Mouse (Mus musculus): ENCODE data around the gene Ppm1m. TPM values are rescaled to one million over a fixed set of nuclear protein-coding genes. Genes with fewer than 3 reads are reported as not detected.
A peak's percentile ranks its signal among the peaks of the same experiment; 100 is the strongest.

The Ppm1m gene
- 10 to 100 TPM; 18.9 to 19.2 TPM for total RNA-seq (2021)
- long read RNA-seq, transcript Ppm1m-203 (10 exons, 1,846 nt), result major isoform, 9 of 17 reads
- long read RNA-seq, partial matches to known transcripts, result 3 of 17 reads
- long read RNA-seq, other reads (novel, unspliced or antisense), result 5 of 17 reads

DNA sequence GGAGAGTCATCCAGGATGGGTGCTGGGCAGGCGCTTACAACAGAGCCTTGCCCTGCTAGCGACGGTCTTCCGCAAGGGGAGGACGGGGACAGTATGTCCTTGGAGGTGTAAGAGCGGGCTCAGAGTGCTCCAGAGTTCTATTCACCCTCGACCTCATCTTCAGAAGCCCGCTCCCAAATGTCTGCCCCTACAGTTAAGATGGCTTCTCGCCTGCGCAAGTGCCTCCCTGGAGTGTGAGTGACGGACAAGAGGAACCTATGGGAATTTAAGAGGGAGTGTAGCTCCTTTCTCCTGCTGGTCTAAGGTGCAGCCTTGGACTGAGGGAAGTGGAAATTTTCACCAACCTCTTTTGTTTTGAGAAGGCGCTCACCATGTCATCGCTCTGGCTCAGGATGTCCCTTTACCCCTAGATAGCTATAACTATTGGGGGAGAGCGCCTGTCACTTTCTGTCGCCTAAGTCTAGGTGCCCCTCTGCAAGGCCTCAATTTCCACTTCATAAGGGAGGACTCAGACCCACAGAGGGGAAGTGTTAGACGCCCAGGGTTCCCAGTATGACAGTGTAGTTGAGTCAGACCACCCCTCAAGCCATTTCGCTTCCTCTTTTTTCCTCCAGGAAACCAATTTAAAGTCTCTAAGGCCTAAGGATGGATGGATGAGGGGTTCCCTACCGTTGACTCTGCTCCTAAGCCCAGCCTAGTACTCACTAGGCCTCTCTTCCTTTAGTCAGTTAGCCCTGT is at the start of gene Ppm1m:
Gene Ppm1m, minus strand, starts transcription at position 212 of the 738 bp plus-strand sequence.
- DNase-seq (ENCODE audit: low spot score in 2 of 2), result no peak

GRCm38 (mm10) chr9:106242813-106243488 is 43.4 kb upstream of the Ppm1m start:
- no peak for DNase-seq (ENCODE audit: low spot score in 2 of 2)

DNA sequence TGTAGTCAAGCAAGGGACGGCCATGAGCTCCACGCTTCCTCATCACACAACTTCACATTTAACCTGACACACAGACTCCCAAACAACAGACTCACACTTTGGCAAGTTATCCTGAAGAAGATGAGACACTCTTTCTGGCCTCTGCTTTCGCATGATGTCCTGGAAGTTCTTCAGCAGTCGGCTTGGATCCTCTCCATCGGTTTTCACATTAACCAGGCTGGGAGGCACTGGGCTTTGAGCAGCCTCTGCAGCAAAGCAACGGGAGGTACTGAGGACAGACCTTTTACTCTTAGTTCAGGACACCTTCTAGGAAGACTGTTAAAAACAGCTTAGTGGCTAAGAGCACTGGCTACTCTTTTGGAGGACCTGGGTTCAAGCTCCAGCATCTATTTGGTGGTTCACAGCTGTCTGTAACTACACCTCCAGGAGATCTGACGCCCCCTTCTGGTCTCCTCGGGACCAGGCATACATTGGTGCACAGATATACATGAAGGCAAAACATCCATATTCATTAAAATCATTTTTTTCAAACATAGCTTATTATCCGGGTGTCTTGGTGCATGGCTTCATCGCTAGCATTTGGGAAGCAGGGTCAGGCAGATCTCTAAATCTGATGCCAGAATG is 42.1 kb upstream of the Ppm1m start:
- no peak for DNase-seq (ENCODE audit: low spot score in 2 of 2)

- no peak for DNase-seq (ENCODE audit: low spot score in 2 of 2)
Observed at GRCm38 (mm10) chr9:106237878-106238277, 38.3 kb upstream of the Ppm1m start.

DNA sequence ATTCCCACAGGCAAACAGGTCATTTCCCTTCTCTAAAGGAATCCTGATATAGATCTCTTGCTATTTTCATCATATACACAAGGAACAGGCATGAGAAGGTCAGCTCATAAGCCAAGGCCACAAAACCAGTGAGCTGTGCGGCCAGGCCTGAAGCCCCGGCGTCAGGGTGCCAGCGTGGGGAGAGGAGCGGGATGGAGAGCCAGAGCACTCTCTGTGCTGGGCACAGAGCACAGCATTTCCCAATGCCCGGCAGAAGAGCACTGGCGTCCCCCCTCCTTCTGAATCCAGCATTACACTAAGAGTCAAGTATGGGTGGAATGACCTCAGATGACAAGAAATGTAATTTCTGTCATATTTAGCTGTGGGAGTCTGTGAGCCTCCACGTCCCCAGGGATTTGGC is 37.9 kb upstream of the Ppm1m start:
- no peak for DNase-seq (ENCODE audit: low spot score in 2 of 2)

DNA sequence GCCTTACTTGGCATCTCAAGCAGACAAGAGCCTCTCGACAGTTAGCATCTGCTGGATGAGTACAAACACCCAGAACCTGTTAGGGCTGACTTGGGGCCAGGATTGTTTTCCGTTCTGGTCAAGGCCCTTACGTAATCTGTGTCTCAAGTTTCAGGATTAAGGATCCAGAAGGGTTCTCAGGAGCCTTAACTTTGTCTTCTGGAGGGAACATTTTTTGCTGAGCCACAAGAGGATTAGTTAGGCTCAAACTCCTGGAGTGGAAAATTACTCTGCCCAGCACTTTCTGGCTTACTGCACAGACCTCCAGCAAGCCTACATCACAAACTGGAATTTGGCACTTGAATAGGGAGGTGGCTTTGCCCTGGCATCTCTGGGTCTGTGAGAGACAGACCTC is 37.3 kb upstream of the Ppm1m start:
- no peak for DNase-seq (ENCODE audit: low spot score in 2 of 2)

DNA sequence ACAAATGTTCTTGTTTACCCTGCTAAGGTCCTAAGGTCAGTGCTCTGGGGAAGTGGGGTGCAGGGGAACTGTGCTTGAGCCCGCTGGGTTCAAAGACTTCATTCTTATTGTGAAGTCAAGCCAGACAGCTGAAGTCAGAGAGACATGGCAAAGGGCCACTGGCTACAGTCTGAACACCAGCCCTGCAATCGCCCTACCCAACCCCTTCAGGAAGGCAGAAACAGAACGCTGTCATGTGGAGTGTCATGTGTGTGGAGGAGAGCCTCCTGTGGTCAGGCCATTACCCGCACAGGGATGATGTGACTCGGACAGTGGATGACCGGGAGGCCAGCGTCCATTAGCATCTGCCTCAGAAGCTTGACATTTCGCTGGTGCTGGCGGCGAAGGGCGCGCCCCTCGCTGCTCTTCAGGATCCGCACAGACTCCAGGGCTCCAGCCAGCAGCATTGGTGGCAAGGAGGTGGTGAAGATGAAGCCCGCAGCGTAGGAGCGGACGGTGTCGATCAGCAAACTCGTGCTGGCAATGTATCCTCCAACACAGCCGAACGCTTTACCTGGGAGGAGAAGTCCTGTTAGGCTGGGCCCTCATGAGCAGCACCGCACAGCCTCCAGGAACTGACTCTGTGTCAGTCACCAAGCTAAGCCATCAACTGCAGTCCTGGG is 36.7 kb upstream of the Ppm1m start:
- no peak for DNase-seq (ENCODE audit: low spot score in 2 of 2)

- DNase-seq (ENCODE audit: low spot score in 2 of 2), result peak in 1 of 2 experiments; percentile 49
Observed at GRCm38 (mm10) chr9:106235194-106235830, 35.8 kb upstream of the Ppm1m start.

DNA sequence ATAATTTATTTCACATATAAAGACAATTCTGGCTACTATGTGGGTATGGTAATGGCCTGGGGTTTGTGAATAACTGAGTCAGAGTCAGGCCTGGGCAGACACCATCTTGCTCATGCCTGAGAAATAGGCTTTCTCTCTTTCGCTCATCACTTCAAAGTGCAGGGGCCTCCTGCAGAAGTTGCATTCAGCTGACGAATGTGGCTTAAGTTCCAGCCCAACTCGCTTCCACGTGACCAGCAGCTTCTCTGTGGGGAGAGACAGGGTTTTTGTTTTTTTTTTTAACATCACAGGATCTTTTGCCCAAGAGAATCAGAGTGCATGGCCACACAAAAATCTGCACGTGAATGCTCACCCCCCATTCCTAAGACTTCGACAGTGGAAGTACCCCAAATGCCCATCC is 34.4 kb upstream of the Ppm1m start:
- DNase-seq (ENCODE audit: low spot score in 2 of 2), result no peak

- DNase-seq (ENCODE audit: low spot score in 2 of 2), result no peak
Observed at GRCm38 (mm10) chr9:106232956-106233355, 33.4 kb upstream of the Ppm1m start.

- DNase-seq (ENCODE audit: low spot score in 2 of 2), result no peak
Observed at GRCm38 (mm10) chr9:106231816-106232215, 32.3 kb upstream of the Ppm1m start.

GRCm38 (mm10) chr9:106231220-106231619 is 31.7 kb upstream of the Ppm1m start:
- no peak for DNase-seq (ENCODE audit: low spot score in 2 of 2)

DNA sequence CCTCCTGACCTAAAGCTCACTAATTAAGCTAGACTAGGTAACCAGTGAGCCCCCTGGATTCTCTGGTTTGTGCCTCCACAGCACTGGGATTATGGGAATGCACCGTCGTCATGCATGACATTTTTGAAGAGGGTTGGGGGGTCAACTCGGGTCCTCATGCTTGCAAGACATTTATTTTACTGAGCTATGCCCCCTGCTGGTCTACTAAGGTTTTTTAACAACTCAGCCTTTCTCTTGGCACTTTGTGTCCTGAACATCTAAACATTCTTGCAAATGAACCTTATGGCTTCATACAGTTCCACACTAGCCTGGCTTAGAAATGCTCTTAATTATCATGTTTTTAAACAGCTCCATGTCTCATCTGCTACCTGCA is 31.2 kb upstream of the Ppm1m start:
- peak in 1 of 2 experiments; percentile 50 for DNase-seq (ENCODE audit: low spot score in 2 of 2)

DNA sequence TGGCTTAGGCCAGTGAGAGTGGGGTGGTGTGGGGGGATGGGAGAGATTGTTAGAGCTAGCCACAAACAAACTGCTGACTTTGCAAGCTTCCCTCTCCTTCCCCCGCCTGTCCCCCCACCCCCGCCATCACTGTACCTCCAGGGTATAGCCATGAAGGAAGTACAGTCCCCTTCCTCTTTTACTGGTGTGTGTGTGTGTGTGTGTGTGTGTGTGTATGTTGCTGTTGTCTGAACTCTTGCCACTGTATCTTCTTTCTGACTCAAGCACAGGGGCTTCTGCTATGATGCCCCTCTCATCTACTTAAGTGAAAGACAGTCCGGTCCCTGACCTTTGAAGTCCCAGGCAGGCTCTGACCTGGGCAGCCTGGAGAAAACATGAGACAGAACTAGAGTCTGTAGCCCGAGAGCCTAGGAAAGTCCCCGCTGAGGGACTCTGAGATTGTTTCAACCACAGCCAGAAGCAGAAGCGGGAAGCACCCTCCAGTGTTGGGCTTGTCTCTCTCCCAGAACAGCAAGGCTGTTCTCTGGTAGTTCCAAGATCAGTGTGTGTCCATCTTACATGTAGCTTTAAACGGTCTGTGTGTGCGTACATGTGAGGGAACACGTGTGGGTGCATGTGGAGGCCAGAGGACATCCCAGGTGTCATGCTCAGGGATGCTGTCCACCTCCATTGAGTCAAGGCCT is 30.6 kb upstream of the Ppm1m start:
- no peak for DNase-seq (ENCODE audit: low spot score in 2 of 2)

GRCm38 (mm10) chr9:106227790-106228429 is 28.4 kb upstream of the Ppm1m start:
- DNase-seq (ENCODE audit: low spot score in 2 of 2), result no peak

DNA sequence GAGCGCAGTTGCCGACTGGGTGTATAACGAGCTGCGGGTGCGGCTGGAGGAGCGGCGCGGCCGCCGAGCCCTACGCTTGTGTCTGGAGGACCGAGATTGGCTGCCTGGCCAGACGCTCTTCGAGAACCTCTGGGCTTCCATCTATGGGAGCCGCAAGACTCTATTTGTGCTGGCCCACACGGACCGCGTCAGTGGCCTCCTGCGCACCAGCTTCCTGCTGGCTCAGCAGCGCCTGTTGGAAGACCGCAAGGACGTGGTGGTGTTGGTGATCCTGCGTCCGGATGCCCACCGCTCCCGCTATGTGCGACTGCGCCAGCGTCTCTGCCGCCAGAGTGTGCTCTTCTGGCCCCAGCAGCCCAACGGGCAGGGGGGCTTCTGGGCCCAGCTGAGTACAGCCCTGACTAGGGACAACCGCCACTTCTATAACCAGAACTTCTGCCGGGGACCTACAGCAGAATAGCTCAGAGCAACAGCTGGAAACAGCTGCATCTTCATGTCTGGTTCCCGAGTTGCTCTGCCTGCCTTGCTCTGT is 26.7 kb upstream of the Ppm1m start:
- DNase-seq (ENCODE audit: low spot score in 2 of 2), result no peak

DNA sequence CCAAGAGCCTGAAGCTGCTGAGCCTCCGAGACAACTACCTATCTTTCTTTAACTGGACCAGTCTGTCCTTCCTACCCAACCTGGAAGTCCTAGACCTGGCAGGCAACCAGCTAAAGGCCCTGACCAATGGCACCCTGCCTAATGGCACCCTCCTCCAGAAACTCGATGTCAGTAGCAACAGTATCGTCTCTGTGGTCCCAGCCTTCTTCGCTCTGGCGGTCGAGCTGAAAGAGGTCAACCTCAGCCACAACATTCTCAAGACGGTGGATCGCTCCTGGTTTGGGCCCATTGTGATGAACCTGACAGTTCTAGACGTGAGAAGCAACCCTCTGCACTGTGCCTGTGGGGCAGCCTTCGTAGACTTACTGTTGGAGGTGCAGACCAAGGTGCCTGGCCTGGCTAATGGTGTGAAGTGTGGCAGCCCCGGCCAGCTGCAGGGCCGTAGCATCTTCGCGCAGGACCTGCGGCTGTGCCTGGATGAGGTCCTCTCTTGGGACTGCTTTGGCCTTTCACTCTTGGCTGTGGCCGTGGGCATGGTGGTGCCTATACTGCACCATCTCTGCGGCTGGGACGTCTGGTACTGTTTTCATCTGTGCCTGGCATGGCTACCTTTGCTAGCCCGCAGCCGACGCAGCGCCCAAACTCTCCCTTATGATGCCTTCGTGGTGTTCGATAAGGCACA is 26.1 kb upstream of the Ppm1m start:
- no peak for DNase-seq (ENCODE audit: low spot score in 2 of 2)

GRCm38 (mm10) chr9:106222994-106223393 is 23.4 kb upstream of the Ppm1m start:
- no peak for DNase-seq (ENCODE audit: low spot score in 2 of 2)

GRCm38 (mm10) chr9:106222261-106222851 is 22.8 kb upstream of the Ppm1m start, which contains the start of gene Tlr9:
Gene Tlr9 (plus strand): TSS chr9:106222598.
- DNase-seq (ENCODE audit: low spot score in 2 of 2), result no peak
